Mouse (Mus musculus): Measurements from ENCODE around the gene Gm28710. TPM values are rescaled to one million over a fixed set of nuclear protein-coding genes. Genes with fewer than 3 reads are reported as not detected.

Gm28710 gene
- not detected in 2 replicates for polyA plus RNA-seq (2015; fragmentation: Nextera tagmentation; extraction: Ambion mirVana)

DNA sequence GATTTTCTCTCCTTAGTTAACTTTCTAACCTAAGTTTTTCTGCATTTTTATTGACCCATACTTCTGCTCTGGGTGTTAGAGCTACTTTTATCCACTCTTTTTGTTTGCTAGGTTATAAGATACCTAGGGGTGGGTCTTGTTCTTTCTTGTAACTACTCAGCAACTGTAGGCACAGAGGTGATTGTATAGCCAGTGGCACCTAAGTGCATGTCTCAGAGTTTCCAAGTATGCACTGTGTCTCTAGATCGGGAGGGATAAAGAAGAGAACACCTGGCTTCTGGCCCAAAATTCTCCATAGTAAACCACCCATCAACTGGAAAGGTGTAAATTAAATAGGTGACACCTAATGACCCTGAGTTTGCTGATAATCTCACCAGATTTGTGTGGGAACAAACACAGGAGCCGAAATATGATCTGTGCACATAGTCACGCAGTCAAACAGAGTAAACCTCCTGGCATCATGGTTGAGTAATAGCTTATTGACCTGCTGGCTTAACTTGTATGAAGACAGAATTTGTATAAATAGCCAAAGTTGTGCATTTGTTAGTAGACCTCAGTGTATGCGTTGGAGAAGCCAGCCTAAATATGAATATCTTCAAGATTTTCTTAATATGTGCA, at the start of gene Gm28710:
Gene Gm28710 (plus strand): TSS at position 568 of the 618 bp plus-strand sequence.
- Histone ChIP-seq H3K4me3 (ENCODE audit: low read depth, low read length) (no peak within 1 kb of the TSS), H3K4me1 (ENCODE audit: insufficient read depth) (no peaks in the 10 kb centered on the region), H3K4me2 (ENCODE audit: low read depth, low read length) (no peak within 1 kb of the TSS), H3K9ac (replicated peaks) (no peak within 1 kb of the TSS), H3K27ac (ENCODE audit: low read depth) (no peak within 1 kb of the TSS), H3K9me3 (ENCODE audit: low read length) (no peaks in the 10 kb centered on the region), H3K27me3 (ENCODE audit: insufficient read depth, low read length) (no peaks in the 10 kb centered on the region), H3K36me3 (replicated peaks; ENCODE audit: insufficient read depth, low read length) (no peaks in the 10 kb centered on the region)
- WGBS (ENCODE audit: insufficient replicate concordance) = 72% methylated on average over 4 of the region's 4 CpGs
- ATAC-seq (no peak), DNase-seq (no peak)
- TF ChIP-seq EP300 (IDR thresholded peaks at IDR 0.05; ENCODE audit: low read depth) = no peak
- TF ChIP-seq CTCF (IDR thresholded peaks at IDR 0.05; ENCODE audit: low read depth) = no peak

DNA sequence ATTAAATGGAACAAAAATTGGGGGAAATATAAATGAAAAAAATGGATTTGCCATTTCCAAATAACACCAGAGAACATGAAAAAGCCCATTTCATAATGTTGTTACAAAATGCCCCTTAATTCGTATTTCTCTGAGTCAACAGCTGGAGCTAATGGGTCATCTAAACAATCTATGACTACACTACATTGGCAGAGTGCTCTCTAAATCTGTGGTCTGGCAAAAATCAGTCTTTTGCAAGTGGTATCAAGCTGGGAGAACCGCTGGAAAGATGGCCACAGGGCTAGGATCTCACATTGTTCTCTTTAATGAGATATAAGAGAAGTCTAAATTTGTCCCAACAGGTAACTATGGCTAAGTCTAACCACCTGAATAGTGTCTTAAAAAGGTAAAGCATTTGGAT, 14.4 kb upstream of the Gm28710 start:
- ATAC-seq = no peak
- no peak overlapping the region for H3K4me3 ChIP-seq (ENCODE audit: low read depth, low read length)
- no peaks in the 10 kb centered on the region for H3K4me1 ChIP-seq (ENCODE audit: insufficient read depth)
- no peaks in the 10 kb centered on the region for H3K36me3 ChIP-seq (replicated peaks; ENCODE audit: insufficient read depth, low read length)
- no peaks in the 10 kb centered on the region for H3K27me3 ChIP-seq (ENCODE audit: insufficient read depth, low read length)
- H3K9ac ChIP-seq (replicated peaks) = no peak overlapping the region
- WGBS (ENCODE audit: insufficient replicate concordance) = 63% methylated on average over 2 of the region's 2 CpGs
- TF ChIP-seq CTCF (IDR thresholded peaks at IDR 0.05; ENCODE audit: low read depth) = no peak
- TF ChIP-seq EP300 (IDR thresholded peaks at IDR 0.05; ENCODE audit: low read depth) = no peak
- H3K27ac ChIP-seq (ENCODE audit: low read depth) = no peak overlapping the region
- DNase-seq = no peak
- H3K9me3 ChIP-seq (ENCODE audit: low read length) = no peaks in the 10 kb centered on the region
- H3K4me2 ChIP-seq (ENCODE audit: low read depth, low read length) = no peak overlapping the region

DNA sequence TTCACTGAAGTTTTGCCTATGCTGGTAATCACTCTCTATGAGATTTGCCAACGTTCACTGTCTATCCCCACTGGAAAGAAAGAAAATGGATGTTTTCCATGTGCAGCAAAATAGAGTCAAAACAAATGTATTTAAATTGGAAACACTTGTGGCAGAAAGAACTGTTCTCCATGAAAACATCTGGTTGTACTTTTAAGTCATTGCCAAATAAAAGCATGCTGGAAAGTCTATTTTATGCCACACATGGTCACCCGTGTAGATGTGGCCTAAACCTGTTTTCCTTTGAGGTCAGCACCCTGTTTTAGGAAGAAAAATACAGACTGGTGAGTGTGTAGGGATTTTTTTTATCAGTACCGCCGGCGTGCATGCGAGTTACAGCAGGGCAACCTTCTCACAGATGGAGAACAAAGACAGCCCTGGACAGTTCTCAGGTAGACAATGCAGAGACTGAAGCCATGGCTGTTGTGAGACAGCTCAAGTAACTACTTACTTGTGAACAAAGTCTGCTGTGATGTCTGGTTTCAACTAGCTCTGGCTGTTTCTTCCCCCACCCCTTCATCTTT, 12.9 kb upstream of the Gm28710 start:
- Histone ChIP-seq H3K4me1 (ENCODE audit: insufficient read depth) (no peaks in the 10 kb centered on the region), H3K4me3 (ENCODE audit: low read depth, low read length) (no peak overlapping the region), H3K27me3 (ENCODE audit: insufficient read depth, low read length) (no peaks in the 10 kb centered on the region), H3K9ac (replicated peaks) (no peak overlapping the region), H3K9me3 (ENCODE audit: low read length) (no peaks in the 10 kb centered on the region), H3K27ac (ENCODE audit: low read depth) (no peak overlapping the region), H3K36me3 (replicated peaks; ENCODE audit: insufficient read depth, low read length) (no peaks in the 10 kb centered on the region), H3K4me2 (ENCODE audit: low read depth, low read length) (no peak overlapping the region)
- DNase-seq (no peak), ATAC-seq (no peak)
- 76% methylated on average over 6 of the region's 6 CpGs for WGBS (ENCODE audit: insufficient replicate concordance)
- TF ChIP-seq EP300 (IDR thresholded peaks at IDR 0.05; ENCODE audit: low read depth) (no peak), CTCF (IDR thresholded peaks at IDR 0.05; ENCODE audit: low read depth) (no peak)

DNA sequence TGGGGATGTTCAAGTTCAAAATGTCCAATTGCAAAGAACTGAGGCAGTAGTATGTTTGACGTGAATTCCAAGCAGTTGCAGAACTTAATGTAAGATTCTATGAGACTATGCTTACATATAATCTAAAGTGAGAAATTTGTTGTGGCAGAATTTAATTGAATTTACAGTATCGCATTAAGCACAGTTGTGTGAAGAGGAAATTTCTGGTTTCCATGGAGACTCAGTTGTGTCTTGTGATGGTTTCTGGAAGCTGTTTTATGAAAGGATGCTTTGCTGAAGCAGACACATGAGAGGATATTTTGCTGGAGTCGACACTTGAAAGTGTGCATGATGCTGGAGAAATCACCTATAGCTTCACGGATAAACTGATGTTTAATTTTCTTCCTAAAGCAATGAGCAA, 6.0 kb upstream of the Gm28710 start:
- 82% methylated on average over 4 of the region's 4 CpGs for WGBS (ENCODE audit: insufficient replicate concordance)
- H3K9ac ChIP-seq (replicated peaks) = no peak overlapping the region
- no peak for DNase-seq
- no peaks in the 10 kb centered on the region for H3K36me3 ChIP-seq (replicated peaks; ENCODE audit: insufficient read depth, low read length)
- ATAC-seq = no peak
- no peaks in the 10 kb centered on the region for H3K9me3 ChIP-seq (ENCODE audit: low read length)
- no peaks in the 10 kb centered on the region for H3K27me3 ChIP-seq (ENCODE audit: insufficient read depth, low read length)
- no peak overlapping the region for H3K4me3 ChIP-seq (ENCODE audit: low read depth, low read length)
- no peak overlapping the region for H3K4me2 ChIP-seq (ENCODE audit: low read depth, low read length)
- H3K27ac ChIP-seq (ENCODE audit: low read depth) = no peak overlapping the region
- H3K4me1 ChIP-seq (ENCODE audit: insufficient read depth) = no peaks in the 10 kb centered on the region
- TF ChIP-seq EP300 (IDR thresholded peaks at IDR 0.05; ENCODE audit: low read depth) = no peak

DNA sequence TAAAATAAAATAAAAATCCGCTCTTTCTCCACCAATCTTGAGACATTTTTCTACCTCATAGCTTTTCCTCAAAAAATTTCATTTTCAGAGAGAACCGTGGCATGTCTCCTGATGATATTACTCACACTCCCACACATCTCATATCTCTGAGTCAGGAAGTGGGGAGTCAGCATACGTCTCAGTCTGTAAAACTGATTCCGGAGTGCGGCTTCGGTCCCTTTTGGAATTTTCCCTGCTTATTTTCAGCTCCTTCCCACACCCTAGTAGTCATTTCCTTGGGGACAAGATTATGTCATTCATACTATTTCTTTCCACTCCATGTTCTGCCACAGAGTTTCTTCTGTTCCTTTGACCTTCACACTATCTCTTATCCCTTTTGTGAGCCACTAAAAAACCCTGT, 3.4 kb downstream of the Gm28710 start:
- no peaks in the 10 kb centered on the region for H3K36me3 ChIP-seq (replicated peaks; ENCODE audit: insufficient read depth, low read length)
- 72% methylated on average over 6 of the region's 6 CpGs for WGBS (ENCODE audit: insufficient replicate concordance)
- H3K9ac ChIP-seq (replicated peaks) = no peak overlapping the region
- no peaks in the 10 kb centered on the region for H3K9me3 ChIP-seq (ENCODE audit: low read length)
- no peak for ATAC-seq
- no peak overlapping the region for H3K4me3 ChIP-seq (ENCODE audit: low read depth, low read length)
- no peak overlapping the region for H3K4me2 ChIP-seq (ENCODE audit: low read depth, low read length)
- H3K27me3 ChIP-seq (ENCODE audit: insufficient read depth, low read length) = no peaks in the 10 kb centered on the region
- H3K27ac ChIP-seq (ENCODE audit: low read depth) = no peak overlapping the region
- H3K4me1 ChIP-seq (ENCODE audit: insufficient read depth) = no peaks in the 10 kb centered on the region
- no peak for TF ChIP-seq CTCF (IDR thresholded peaks at IDR 0.05; ENCODE audit: low read depth)
- no peak for TF ChIP-seq EP300 (IDR thresholded peaks at IDR 0.05; ENCODE audit: low read depth)
- no peak for DNase-seq

DNA sequence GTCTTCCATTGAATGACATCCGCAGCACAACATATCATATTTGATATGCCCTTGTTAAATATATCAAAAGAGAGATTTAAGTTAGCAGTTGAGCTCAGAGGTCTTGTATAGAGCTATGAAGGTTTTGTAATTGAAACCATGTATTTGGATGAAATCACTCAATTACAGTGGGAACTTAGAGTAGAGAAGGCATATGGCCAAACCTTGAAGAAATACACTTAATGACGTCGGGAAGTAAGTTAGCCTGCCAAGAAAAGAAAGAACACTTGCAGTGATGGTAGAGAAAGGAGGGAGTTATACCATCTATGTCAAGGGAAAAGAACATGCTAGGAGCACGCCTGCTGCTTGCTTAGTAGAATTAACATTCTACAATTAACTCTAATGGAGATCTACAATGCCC, 11.1 kb downstream of the Gm28710 start:
- Histone ChIP-seq H3K27me3 (ENCODE audit: insufficient read depth, low read length) (no peaks in the 10 kb centered on the region), H3K36me3 (replicated peaks; ENCODE audit: insufficient read depth, low read length) (no peaks in the 10 kb centered on the region), H3K4me1 (ENCODE audit: insufficient read depth) (no peaks in the 10 kb centered on the region), H3K9me3 (ENCODE audit: low read length) (no peaks in the 10 kb centered on the region), H3K9ac (replicated peaks) (no peak overlapping the region), H3K4me2 (ENCODE audit: low read depth, low read length) (no peak overlapping the region), H3K4me3 (ENCODE audit: low read depth, low read length) (no peak overlapping the region), H3K27ac (ENCODE audit: low read depth) (no peak overlapping the region)
- 66% methylated on average over 4 of the region's 4 CpGs for WGBS (ENCODE audit: insufficient replicate concordance)
- DNase-seq = no peak
- TF ChIP-seq CTCF (IDR thresholded peaks at IDR 0.05; ENCODE audit: low read depth) (no peak), EP300 (IDR thresholded peaks at IDR 0.05; ENCODE audit: low read depth) (no peak)
- no peak for ATAC-seq

All from liver, postnatal 0 days (tissue).